ENCODE assay signal across 9 mouse cellular contexts in genomic region chr12:84030659-84031332, GRCm38 (mm10). TPM values are rescaled to one million over a fixed set of nuclear protein-coding genes. Genes with fewer than 3 reads are reported as not detected.
DNase-seq lines count a peak whose midpoint lies in the region; ATAC-seq and TF ChIP-seq lines count a peak whose summit lies in the region.
"Had no signal": no experiment of that assay in that cellular context is flagged by ENCODE, and none has a peak within 500 bp of the region (broad histone marks: within the 10 kb centered on the region; RNA-seq: fewer than 3 reads in every experiment).

No protein-coding gene starts in this region.

- H3K4me3 ChIP-seq in embryonic facial prominence, embryonic 10.5 days = no peak overlapping the region
- H3K4me3 ChIP-seq in kidney, embryonic 14.5 days (ENCODE audit: low read length) = no peak overlapping the region
- H3K4me3 ChIP-seq in limb, embryonic 14.5 days (replicated peaks; ENCODE audit: low read length) = no peak overlapping the region

- H3K27ac ChIP-seq in embryonic facial prominence, embryonic 10.5 days (replicated peaks) = no peak overlapping the region
- no peak overlapping the region for H3K27ac ChIP-seq in kidney, embryonic 14.5 days (ENCODE audit: low read depth, low read length)
- no peak overlapping the region for H3K27ac ChIP-seq in limb, embryonic 14.5 days (replicated peaks; ENCODE audit: low read depth, low read length)

- no peak overlapping the region for H3K9ac ChIP-seq in kidney, embryonic 14.5 days (ENCODE audit: low read depth, low read length)
- no peak overlapping the region for H3K9ac ChIP-seq in limb, embryonic 14.5 days (ENCODE audit: low read depth, low read length, severe bottlenecking)

- no peaks in the 10 kb centered on the region for H3K9me3 ChIP-seq in embryonic facial prominence, embryonic 10.5 days
- H3K9me3 ChIP-seq in kidney, embryonic 14.5 days (ENCODE audit: control insufficient read depth, low read length) = no peaks in the 10 kb centered on the region
- no peaks in the 10 kb centered on the region for H3K9me3 ChIP-seq in limb, embryonic 14.5 days (ENCODE audit: control insufficient read depth, low read length)

- no peaks in the 10 kb centered on the region for H3K4me1 ChIP-seq in embryonic facial prominence, embryonic 10.5 days
- H3K4me1 ChIP-seq in kidney, embryonic 14.5 days (ENCODE audit: control insufficient read depth, insufficient read depth, low read length) = no peaks in the 10 kb centered on the region
- H3K4me1 ChIP-seq in limb, embryonic 14.5 days (ENCODE audit: control insufficient read depth, insufficient read depth, low read length) = no peaks in the 10 kb centered on the region

- H3K27me3 ChIP-seq in embryonic facial prominence, embryonic 10.5 days (replicated peaks; ENCODE audit: low read depth, poor library complexity, severe bottlenecking) = no peaks in the 10 kb centered on the region
- H3K27me3 ChIP-seq in kidney, embryonic 14.5 days (ENCODE audit: control insufficient read depth, insufficient read depth, low read length) = no peaks in the 10 kb centered on the region
- H3K27me3 ChIP-seq in limb, embryonic 14.5 days (ENCODE audit: control insufficient read depth, insufficient read depth, low read length) = no peaks in the 10 kb centered on the region

- peak; percentile 77; the same call in 1 of the 2 replicates for ATAC-seq in kidney, embryonic 14.5 days (ENCODE audit: low FRiP score, low TSS enrichment)
- ATAC-seq in limb, embryonic 14.5 days (ENCODE audit: low FRiP score, low read depth) = no peak

- no peaks in the 10 kb centered on the region for H3K36me3 ChIP-seq in embryonic facial prominence, embryonic 10.5 days (replicated peaks)
- no peaks in the 10 kb centered on the region for H3K36me3 ChIP-seq in kidney, embryonic 14.5 days (ENCODE audit: control insufficient read depth, insufficient read depth, low read length)
- no peaks in the 10 kb centered on the region for H3K36me3 ChIP-seq in limb, embryonic 14.5 days (ENCODE audit: control insufficient read depth, insufficient read depth, low read length)

- no peak for TF ChIP-seq POLR2A in limb, embryonic 14.5 days (IDR thresholded peaks at IDR 0.05; ENCODE audit: borderline replicate concordance, extremely low read depth, insufficient read depth, insufficient read length)

- no peak overlapping the region for H3K4me2 ChIP-seq in kidney, embryonic 14.5 days (replicated peaks; ENCODE audit: low read depth, low read length)
- H3K4me2 ChIP-seq in limb, embryonic 14.5 days (replicated peaks; ENCODE audit: low read depth, low read length, severe bottlenecking) = no peak overlapping the region

- WGBS in embryonic facial prominence, embryonic 10.5 days = 79% methylated on average over 4 of the region's 4 CpGs
- WGBS in kidney, embryonic 14.5 days = 73% methylated on average over 4 of the region's 4 CpGs
- WGBS in limb, embryonic 14.5 days = 74% methylated on average over 4 of the region's 4 CpGs

- DNase-seq in 3T3-L1 (ENCODE audit: low read depth, low spot score) = peak; percentile 91
- DNase-seq in adrenal gland, postnatal 14 days = peak; percentile 87
- peak; percentile 63 for DNase-seq in embryonic facial prominence, embryonic 10.5 days (ENCODE audit: low spot score)
- peak; percentile 47 to 72 for DNase-seq in heart, adult 9 months (ENCODE audit: low spot score in 2 of 2)
- peak; percentile 78 for DNase-seq in limb, embryonic 14.5 days (ENCODE audit: low spot score)
- peak; percentile 57 to 73 for DNase-seq in natural killer cell, adult 2 months (ENCODE audit: low spot score in 2 of 2)
- DNase-seq in spleen, postnatal 4 days (ENCODE audit: low spot score in 2 of 2) = peak; percentile 72 to 84

RNA-seq across cellular contexts. Expression of gene Acot4, which starts 7.4 kb away (rescaled TPM):
- 3.0 and 3.3 TPM in 2 replicates for total RNA-seq in adrenal gland, postnatal 14 days (2021)
- polyA plus RNA-seq in embryonic facial prominence, embryonic 10.5 days (2016; fragmentation: Nextera tagmentation; extraction: Ambion mirVana) = 0.16 and 0.39 TPM in 2 replicates
- 1.3 and 3.4 TPM in 2 replicates for polyA plus RNA-seq in kidney, embryonic 14.5 days (2014; fragmentation: Nextera tagmentation; extraction: Ambion mirVana)
- 0.23 TPM in 2 replicates for polyA plus RNA-seq in limb, embryonic 14.5 days (2012; rRNA removed)
- 0.11 and 0.41 TPM in 2 replicates for polyA plus RNA-seq in limb, embryonic 14.5 days (2014; fragmentation: Nextera tagmentation; extraction: Ambion mirVana)

RNA-seq across cellular contexts. Expression of gene Gm49366, which starts 7.9 kb away (rescaled TPM):
- not detected in 2 replicates for total RNA-seq in adrenal gland, postnatal 14 days (2021)
- polyA plus RNA-seq in embryonic facial prominence, embryonic 10.5 days (2016; fragmentation: Nextera tagmentation; extraction: Ambion mirVana) = not detected in 2 replicates
- polyA plus RNA-seq in kidney, embryonic 14.5 days (2014; fragmentation: Nextera tagmentation; extraction: Ambion mirVana) = not detected in 2 replicates
- polyA plus RNA-seq in limb, embryonic 14.5 days (2012; rRNA removed) = not detected in 2 replicates
- polyA plus RNA-seq in limb, embryonic 14.5 days (2014; fragmentation: Nextera tagmentation; extraction: Ambion mirVana) = not detected in 2 replicates
- total RNA-seq: ES-E14 had no signal

RNA-seq across cellular contexts. Expression of gene Acot3, which starts 21.1 kb away (rescaled TPM):
- total RNA-seq in adrenal gland, postnatal 14 days (2021) = 0.33 TPM in 1 of 2 replicates, not detected in the other
- polyA plus RNA-seq in embryonic facial prominence, embryonic 10.5 days (2016; fragmentation: Nextera tagmentation; extraction: Ambion mirVana) = 0.23 and 0.25 TPM in 2 replicates
- 0.55 and 0.79 TPM in 2 replicates for polyA plus RNA-seq in kidney, embryonic 14.5 days (2014; fragmentation: Nextera tagmentation; extraction: Ambion mirVana)
- 0.01 and 0.04 TPM in 2 replicates for polyA plus RNA-seq in limb, embryonic 14.5 days (2012; rRNA removed)
- not detected in 2 replicates for polyA plus RNA-seq in limb, embryonic 14.5 days (2014; fragmentation: Nextera tagmentation; extraction: Ambion mirVana)

RNA-seq across cellular contexts. Expression of gene Acot1, which starts 21.5 kb away (rescaled TPM):
- 8.0 and 20.7 TPM in 2 replicates for total RNA-seq in adrenal gland, postnatal 14 days (2021)
- polyA plus RNA-seq in embryonic facial prominence, embryonic 10.5 days (2016; fragmentation: Nextera tagmentation; extraction: Ambion mirVana) = 21.5 and 29.6 TPM in 2 replicates
- polyA plus RNA-seq in kidney, embryonic 14.5 days (2014; fragmentation: Nextera tagmentation; extraction: Ambion mirVana) = 48.9 and 55.2 TPM in 2 replicates
- 27.8 and 30.7 TPM in 2 replicates for polyA plus RNA-seq in limb, embryonic 14.5 days (2012; rRNA removed)
- 54.2 and 56.5 TPM in 2 replicates for polyA plus RNA-seq in limb, embryonic 14.5 days (2014; fragmentation: Nextera tagmentation; extraction: Ambion mirVana)

RNA-seq across cellular contexts. Expression of gene Acot5, which starts 38.3 kb away (rescaled TPM):
- 0.56 and 0.83 TPM in 2 replicates for total RNA-seq in adrenal gland, postnatal 14 days (2021)
- polyA plus RNA-seq in embryonic facial prominence, embryonic 10.5 days (2016; fragmentation: Nextera tagmentation; extraction: Ambion mirVana) = not detected in 2 replicates
- polyA plus RNA-seq in kidney, embryonic 14.5 days (2014; fragmentation: Nextera tagmentation; extraction: Ambion mirVana) = not detected in 2 replicates
- polyA plus RNA-seq in limb, embryonic 14.5 days (2012; rRNA removed) = 0.10 and 0.13 TPM in 2 replicates
- polyA plus RNA-seq in limb, embryonic 14.5 days (2014; fragmentation: Nextera tagmentation; extraction: Ambion mirVana) = not detected in 2 replicates
- total RNA-seq: ES-E14 had no signal
